Mouse (Mus musculus): Measurements from ENCODE around the gene Pla2g12a.

The Pla2g12a gene

DNA sequence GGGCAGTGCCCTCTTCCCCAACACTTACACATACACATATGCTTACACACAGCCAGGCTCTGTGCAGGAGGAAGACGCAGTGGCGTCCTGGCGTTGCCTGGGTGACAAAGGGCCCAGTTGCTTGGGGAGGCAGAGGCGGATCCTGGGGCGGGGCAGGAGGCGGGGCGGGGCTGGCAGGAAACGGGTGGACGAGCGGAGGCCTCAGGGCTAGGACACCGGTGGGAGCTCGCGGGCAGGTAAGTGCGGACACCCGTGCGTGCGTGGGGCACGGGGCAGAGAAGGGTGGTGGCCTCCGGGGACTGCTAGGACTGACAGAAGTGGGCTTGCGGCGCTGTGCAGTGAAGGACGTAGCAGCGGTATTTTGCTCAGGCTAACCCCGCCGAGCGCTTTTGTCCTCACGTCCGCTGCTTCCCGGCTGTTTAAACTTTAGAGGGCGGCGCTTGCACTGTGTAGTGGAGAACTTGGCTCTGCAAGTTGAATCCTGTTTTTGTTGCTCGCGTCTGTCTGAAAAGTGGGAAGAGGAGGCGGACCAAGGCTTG lies 22.9 kb downstream of the Pla2g12a start, which contains the start of gene Casp6:
Gene Casp6, plus strand, starts transcription at position 155 of the 539 bp plus-strand sequence.
- DNase-seq, result peak; percentile 86

- DNase-seq, result no peak
These were observed 25.0 kb downstream of the Pla2g12a start for GRCm38 (mm10) chr3:129903369-129903768.

DNA sequence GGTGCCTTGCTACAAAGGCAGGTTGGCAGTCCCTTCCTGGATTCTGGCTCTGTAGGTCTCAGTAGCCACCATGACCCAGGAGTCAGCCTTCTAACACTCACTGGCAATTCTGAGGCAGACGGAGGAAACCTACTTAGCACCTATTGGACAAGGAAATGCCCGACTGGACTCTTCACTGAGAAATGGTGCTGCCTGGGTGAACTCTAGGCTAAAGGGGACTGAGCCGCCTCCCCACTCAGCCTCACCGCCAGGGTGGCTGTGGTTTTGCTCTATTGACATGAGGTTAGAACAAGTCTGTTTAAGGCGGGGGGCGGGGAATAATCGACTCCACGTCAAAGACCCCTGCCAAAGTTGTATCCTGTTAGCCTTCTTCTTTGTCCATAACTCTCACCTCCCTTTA lies 25.5 kb downstream of the Pla2g12a start:
- DNase-seq, result no peak

DNA sequence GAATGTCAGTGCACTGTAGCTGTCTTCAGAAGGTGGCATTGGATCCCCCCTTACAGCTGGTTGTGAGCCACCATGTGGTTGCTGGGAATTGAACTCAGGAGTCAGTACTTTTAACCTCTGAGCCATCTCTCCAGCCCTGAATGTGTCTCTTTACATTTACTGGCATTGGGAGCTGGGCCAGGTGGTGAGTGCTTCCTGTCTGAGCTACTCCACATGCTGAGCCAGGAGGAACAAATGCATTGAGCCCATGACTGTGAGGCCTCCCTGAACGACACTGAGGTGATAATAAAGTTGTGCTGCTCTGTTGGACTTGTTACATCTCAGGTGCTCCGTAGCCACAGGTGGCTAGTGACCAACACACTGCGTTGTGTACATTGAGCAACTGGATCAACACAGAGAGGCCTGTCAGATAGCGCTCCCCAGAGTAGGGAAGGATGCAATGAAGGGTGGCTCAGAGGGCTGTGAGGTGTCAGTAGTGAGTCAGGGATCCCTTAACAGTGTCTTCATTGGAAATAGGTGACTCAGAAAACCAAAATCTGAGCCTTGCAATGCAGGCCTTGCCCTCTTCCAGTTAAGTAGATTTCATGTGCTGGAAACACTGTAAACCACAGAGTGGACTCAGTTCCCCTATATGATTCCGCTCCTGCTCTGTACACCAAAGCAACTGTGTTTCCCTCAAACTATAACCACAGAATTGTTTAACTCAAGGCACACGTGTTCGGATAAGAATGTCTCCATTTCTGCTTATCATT lies 26.2 kb downstream of the Pla2g12a start:
- DNase-seq, result no peak

DNA sequence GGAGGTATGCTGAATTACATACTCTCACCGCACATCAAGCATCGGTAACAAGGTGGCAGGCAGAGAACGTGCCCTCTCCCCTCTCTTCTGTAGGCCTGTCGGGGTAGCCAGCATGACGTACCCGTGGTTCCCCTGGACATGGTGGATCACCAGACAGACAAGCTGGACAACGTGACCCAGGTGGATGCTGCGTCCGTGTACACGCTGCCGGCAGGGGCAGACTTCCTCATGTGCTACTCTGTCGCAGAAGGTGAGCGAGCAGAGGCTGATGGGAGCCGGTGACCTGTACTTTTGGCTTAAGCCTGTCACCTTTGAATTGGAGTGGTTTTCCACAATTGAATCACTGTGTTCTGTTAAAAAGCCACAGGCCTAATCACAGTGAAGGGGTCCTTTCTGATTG lies 33.6 kb downstream of the Pla2g12a start:
- no peak for DNase-seq

DNA sequence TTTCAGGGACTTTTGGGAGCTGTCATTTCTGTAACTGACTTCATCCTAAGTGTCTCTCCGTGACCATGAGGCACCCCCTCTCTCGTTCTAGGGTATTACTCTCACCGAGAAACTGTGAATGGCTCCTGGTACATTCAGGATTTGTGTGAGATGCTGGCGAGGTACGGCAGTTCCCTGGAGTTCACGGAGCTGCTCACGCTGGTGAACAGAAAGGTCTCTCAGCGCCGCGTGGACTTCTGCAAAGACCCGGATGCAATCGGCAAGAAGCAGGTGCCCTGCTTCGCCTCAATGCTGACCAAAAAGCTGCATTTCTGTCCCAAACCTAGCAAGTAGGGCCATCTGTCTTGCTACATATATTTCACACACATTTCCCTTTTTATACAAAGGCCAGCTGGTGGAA lies 34.8 kb downstream of the Pla2g12a start:
- DNase-seq, result no peak

DNA sequence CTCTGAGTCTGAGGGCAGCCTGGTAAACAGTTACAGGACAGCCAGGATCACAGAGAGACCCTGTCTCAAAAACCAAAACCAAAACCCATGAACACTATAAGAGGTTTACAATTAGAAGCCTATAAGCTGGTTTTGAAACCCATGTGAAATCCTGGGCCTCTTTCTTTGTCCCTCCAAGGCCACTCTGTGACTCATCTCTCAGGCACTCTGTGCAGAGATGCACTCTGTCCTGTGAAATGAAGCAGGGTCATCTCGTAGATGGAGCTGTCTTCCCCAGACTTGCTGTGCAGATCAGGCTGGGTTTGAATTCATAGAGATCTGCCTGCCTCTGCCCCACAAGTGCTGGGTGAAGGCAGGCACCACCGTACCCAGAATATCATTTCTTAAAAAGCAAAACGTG lies 39.0 kb downstream of the Pla2g12a start:
- no peak for DNase-seq

GRCm38 (mm10) chr3:129918434-129918833 lies 40.0 kb downstream of the Pla2g12a start:
- peak; percentile 80 for DNase-seq

GRCm38 (mm10) chr3:129923581-129923980 lies 45.2 kb downstream of the Pla2g12a start:
- DNase-seq, result no peak

DNA sequence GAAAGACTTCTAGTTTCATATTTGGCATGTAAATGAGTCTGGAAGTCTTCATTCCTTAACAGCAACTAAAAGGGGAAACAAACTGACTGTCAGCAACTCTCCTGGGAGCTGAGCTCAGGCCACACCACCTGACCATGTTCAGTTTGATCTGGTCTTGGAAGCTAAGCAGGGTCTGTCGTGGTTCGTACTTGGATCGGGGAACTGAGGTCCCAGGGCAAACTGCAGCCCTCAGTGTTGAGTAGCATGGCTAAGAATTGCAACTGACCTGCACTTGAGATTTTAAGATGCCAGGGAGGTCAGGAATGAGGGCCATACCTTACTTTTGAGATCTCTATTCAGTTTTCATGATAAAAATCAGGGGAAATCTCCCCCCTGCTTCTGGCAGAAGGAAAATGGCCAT lies 47.5 kb downstream of the Pla2g12a start:
- no peak for DNase-seq

DNA sequence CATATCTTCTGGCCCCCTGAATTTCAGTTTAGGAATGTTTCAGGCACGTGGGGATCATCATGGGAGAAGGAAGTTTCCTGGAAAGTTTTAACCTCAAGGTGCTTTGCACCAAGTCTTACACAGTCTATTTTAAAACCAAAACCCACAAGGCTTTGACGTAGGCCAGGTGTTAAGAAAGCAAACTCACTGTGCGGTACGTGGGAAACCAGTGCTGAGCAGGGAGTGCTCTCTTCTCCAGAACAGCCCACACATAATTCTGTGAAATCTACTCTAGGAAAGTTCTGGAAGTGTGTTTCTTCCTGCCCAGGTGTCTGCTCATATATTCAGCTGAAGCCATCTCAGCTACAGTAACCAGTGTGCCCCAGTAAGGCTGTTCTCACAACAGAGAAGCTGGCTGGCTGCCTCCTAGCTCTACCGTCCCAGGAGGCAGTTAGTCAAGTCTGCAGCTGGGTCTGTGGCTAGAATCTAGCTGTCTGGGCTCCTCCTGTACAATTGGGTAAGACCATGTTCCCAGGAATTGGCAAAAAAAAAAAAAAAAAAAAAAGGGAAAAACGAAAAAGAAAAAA lies 51.9 kb downstream of the Pla2g12a start:
- no peak for DNase-seq

- peak; percentile 32 for DNase-seq
These were observed 54.0 kb downstream of the Pla2g12a start for GRCm38 (mm10) chr3:129932443-129932842.

- DNase-seq, result peak; percentile 35
These were observed 58.2 kb downstream of the Pla2g12a start for GRCm38 (mm10) chr3:129936561-129936960.

- DNase-seq, result no peak
These were observed 59.4 kb downstream of the Pla2g12a start for GRCm38 (mm10) chr3:129937848-129938247.

DNA sequence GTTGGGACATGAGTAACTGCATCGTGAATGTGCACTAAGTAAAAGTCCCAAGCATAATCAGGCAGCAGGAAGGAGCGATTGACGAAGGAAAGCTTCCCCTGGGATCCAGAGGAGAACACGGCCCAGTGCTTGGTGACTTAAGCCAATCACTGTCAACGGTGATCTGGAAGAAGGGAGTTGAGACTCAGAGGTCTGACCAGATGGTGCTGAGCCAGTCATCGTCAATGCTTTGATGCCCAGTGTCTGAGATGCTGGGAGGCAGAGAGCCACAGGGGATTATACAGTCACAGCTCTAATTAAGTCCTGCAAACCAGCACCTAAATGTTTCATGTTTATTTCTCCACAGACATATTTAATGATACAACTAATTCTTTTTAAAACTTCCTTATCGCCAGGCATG lies 60.7 kb downstream of the Pla2g12a start:
- DNase-seq, result peak; percentile 72

- DNase-seq, result no peak
These were observed 62.4 kb downstream of the Pla2g12a start for GRCm38 (mm10) chr3:129940780-129941179.

DNA sequence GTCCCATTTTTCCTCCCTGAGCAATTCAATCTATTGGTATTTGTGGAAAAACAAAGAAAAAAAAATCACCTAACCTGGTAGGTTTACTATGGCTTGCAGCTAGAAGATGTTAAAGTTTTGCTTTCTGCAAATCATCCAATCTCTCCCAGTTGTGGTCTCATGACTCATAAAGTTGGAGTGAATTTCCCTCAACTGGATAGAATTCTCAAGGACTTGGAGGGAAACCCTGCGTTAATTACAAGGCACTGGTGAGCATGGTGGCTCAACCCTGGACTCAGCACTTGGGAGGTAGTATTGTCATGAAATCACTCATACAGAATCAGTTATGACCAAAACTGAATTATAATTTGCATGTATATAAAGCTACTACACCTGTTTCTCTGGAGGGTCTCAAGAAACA lies 62.9 kb downstream of the Pla2g12a start:
- DNase-seq, result no peak

DNA sequence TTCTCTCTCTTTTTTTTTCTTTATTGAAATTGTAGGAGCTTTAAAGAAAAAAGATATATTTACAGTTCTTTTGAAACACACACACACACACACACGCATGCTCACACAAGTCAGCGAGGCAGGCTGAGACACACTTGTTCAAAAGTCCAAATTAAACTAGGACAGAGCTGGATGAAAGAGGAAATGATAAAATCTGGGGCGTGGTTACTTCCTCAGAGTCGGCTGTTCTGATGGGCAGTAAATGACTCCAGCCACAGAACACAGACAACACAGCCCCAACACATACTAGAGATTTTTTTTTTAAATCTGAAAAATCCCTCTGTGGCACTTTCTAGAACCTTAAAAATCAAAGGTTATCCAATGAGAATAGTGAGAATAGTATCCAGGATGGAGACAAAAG lies 65.4 kb downstream of the Pla2g12a start:
- DNase-seq, result no peak
